ENCODE assay signal across 19 mouse cellular contexts in genomic region chr15:82322195-82322594, GRCm38 (mm10). TPM values are rescaled to one million over a fixed set of nuclear protein-coding genes. Genes with fewer than 3 reads are reported as not detected.
"Had no signal": no experiment of that assay in that cellular context is flagged by ENCODE, and none has a peak within 500 bp of the region (broad histone marks: within the 10 kb centered on the region; RNA-seq: fewer than 3 reads in every experiment).

No protein-coding gene starts in this region.

- H3K4me2 ChIP-seq: neural tube, embryonic 13.5 days; neural tube, embryonic 15.5 days; stomach, embryonic 15.5 days had no signal

- H3K27me3 ChIP-seq: neural tube, embryonic 13.5 days; neural tube, embryonic 15.5 days; stomach, embryonic 15.5 days had no signal

- H3K9me3 ChIP-seq: neural tube, embryonic 13.5 days; neural tube, embryonic 15.5 days; stomach, embryonic 15.5 days had no signal

- H3K36me3 ChIP-seq: neural tube, embryonic 13.5 days; neural tube, embryonic 15.5 days; stomach, embryonic 15.5 days had no signal

- H3K4me3 ChIP-seq: neural tube, embryonic 13.5 days; neural tube, embryonic 15.5 days; stomach, embryonic 15.5 days had no signal

- H3K27ac ChIP-seq: neural tube, embryonic 13.5 days; neural tube, embryonic 15.5 days; stomach, embryonic 15.5 days; stomach, postnatal 0 days had no signal

- H3K9ac ChIP-seq: neural tube, embryonic 13.5 days; neural tube, embryonic 15.5 days; stomach, embryonic 15.5 days had no signal

- DNase-seq: retina, postnatal 1 day; right cerebral cortex, adult 18-20 months; right cerebral cortex, postnatal 14 days; right cerebral cortex, postnatal 25 days; right cerebral cortex, postnatal 4 days; spleen, adult 18-20 months; thymus, adult 18-20 months; thymus, adult 2 months; thymus, postnatal 14 days; thymus, postnatal 25 days; thymus, postnatal 36 days; thymus, postnatal 4 days had no signal

- H3K4me1 ChIP-seq: neural tube, embryonic 13.5 days; neural tube, embryonic 15.5 days had no signal

RNA-seq across cellular contexts. Expression of gene Wbp2nl, which starts 23.4 kb away (rescaled TPM):
- total RNA-seq: neutrophil, adult 5-6 weeks had no signal
- polyA plus RNA-seq: neural tube, embryonic 13.5 days; small intestine, adult 2 months; urinary bladder, adult 2 months had no signal
